Mouse (Mus musculus) forebrain, embryonic 11.5 days (tissue): Measurements from ENCODE around the gene Gpr107. TPM values are rescaled to one million over a fixed set of nuclear protein-coding genes. Genes with fewer than 3 reads are reported as not detected.

Source experiments
- ATAC-seq: fragments of 200-750 bp; cut with Nextera tagmentation; replicated peaks from 2 replicates; pipeline ENCODE4 v1.8.0; 2017; ENCODE audit warnings: moderate TSS enrichment; ENCODE audit not compliant: low FRiP score
- DNase-seq: peaks from one replicate; pipeline ENCODE4 v3.0.0-alpha.2; 2017; ENCODE audit warnings: low spot score
- H3K27ac ChIP-seq: fragments of 300-500 bp; sonication (generic); 2 replicates; pipeline ENCODE4 v1.5.1; 2014; ENCODE audit warnings: low read depth, low read length
- H3K27me3 ChIP-seq: fragments of 300-500 bp; sonication (generic); 2 replicates; pipeline ENCODE4 v1.6.1; 2014; ENCODE audit warnings: mild to moderate bottlenecking, low read length, mixed read lengths; ENCODE audit not compliant: control insufficient read depth, insufficient read depth
- H3K36me3 ChIP-seq: fragments of 300-500 bp; sonication (generic); 2 replicates; pipeline ENCODE4 v1.6.1; 2014; ENCODE audit warnings: mild to moderate bottlenecking, low read length, moderate library complexity, mixed read lengths; ENCODE audit not compliant: control insufficient read depth, insufficient read depth
- H3K4me1 ChIP-seq: fragments of 300-500 bp; sonication (generic); replicated peaks from 2 replicates; pipeline ENCODE4 v1.6.1; 2014; ENCODE audit warnings: low read length, mixed read lengths; ENCODE audit not compliant: control insufficient read depth, insufficient read depth
- H3K4me2 ChIP-seq: fragments of 300-500 bp; sonication (generic); 2 replicates; pipeline ENCODE4 v1.6.1; 2014; ENCODE audit warnings: low read depth, mild to moderate bottlenecking, low read length, moderate library complexity, mixed read lengths; ENCODE audit not compliant: severe bottlenecking
- H3K4me3 ChIP-seq: fragments of 300-500 bp; sonication (generic); 2 replicates; pipeline ENCODE4 v1.5.1; 2014; ENCODE audit warnings: low read depth, low read length
- H3K9ac ChIP-seq: fragments of 300-500 bp; sonication (generic); 2 replicates; pipeline ENCODE4 v1.6.1; 2014; ENCODE audit warnings: low read length
- H3K9me3 ChIP-seq: fragments of 300-500 bp; sonication (generic); 2 replicates; pipeline ENCODE4 v1.6.1; 2016; ENCODE audit warnings: low read length, mixed read lengths; ENCODE audit not compliant: control insufficient read depth
- WGBS: fragments of 180-500 bp; shearing (Covaris S2); extraction: QIAGEN DNeasy Blood & Tissue Kit; methylation state at CpG from one replicate; pipeline ENCODE4 v1.1.7; 2014; 5-methylcytosine and 5-hydroxymethylcytosine counted together
- polyA plus RNA-seq: library from polyadenylated mRNA; unstranded; fragments of >200 nt; fragmentation: Nextera tagmentation; extraction: Ambion mirVana; gene quantifications from 2 replicates; pipeline ENCODE4 v1.2.1, GENCODE M21; 2014

Gene Gpr107
- polyA plus RNA-seq, 1 experiment from 2014 or later = 30.7 TPM

- H3K4me3 ChIP-seq = no peak overlapping the region
- ATAC-seq = no peak
- no peak overlapping the region for H3K27ac ChIP-seq
- no peaks in the 10 kb centered on the region for H3K27me3 ChIP-seq
- H3K9ac ChIP-seq = no peak overlapping the region
- H3K9me3 ChIP-seq = no peaks in the 10 kb centered on the region
- H3K36me3 ChIP-seq = peaks cover 7% of the 10 kb centered on the region; the same call in 1 of the 2 replicates
- WGBS = 91% methylated on average over 3 of the region's 3 CpGs
- DNase-seq = no peak
- H3K4me1 ChIP-seq = no peaks in the 10 kb centered on the region
- H3K4me2 ChIP-seq = no peak overlapping the region
Measured at GRCm38 (mm10) chr2:31189654-31190053, 37.5 kb downstream of the Gpr107 start.

- Histone ChIP-seq H3K36me3 (peaks cover 7% of the 10 kb centered on the region; the same call in 1 of the 2 replicates), H3K9me3 (no peaks in the 10 kb centered on the region), H3K4me1 (no peaks in the 10 kb centered on the region), H3K4me3 (no peak overlapping the region), H3K9ac (no peak overlapping the region), H3K27ac (no peak overlapping the region), H3K4me2 (no peak overlapping the region), H3K27me3 (no peaks in the 10 kb centered on the region)
- DNase-seq = no peak
- no peak for ATAC-seq
- WGBS = 90% methylated on average over 8 of the region's 8 CpGs
Measured at GRCm38 (mm10) chr2:31191765-31192164, 39.6 kb downstream of the Gpr107 start.

- Histone ChIP-seq H3K36me3 (peaks cover 7% of the 10 kb centered on the region; the same call in 1 of the 2 replicates), H3K4me3 (no peak overlapping the region), H3K27ac (no peak overlapping the region), H3K9me3 (no peaks in the 10 kb centered on the region), H3K9ac (no peak overlapping the region), H3K4me1 (no peaks in the 10 kb centered on the region), H3K27me3 (no peaks in the 10 kb centered on the region), H3K4me2 (no peak overlapping the region)
- DNase-seq (no peak), ATAC-seq (no peak)
- 70% methylated on average over 7 of the region's 7 CpGs for WGBS
Measured at GRCm38 (mm10) chr2:31194356-31195021, 42.4 kb downstream of the Gpr107 start.

GRCm38 (mm10) chr2:31198621-31199020, 46.5 kb downstream of the Gpr107 start:
- Histone ChIP-seq H3K27ac (no peak overlapping the region), H3K27me3 (no peaks in the 10 kb centered on the region), H3K36me3 (peaks cover 3% of the 10 kb centered on the region; the same call in 1 of the 2 replicates), H3K9me3 (no peaks in the 10 kb centered on the region), H3K4me2 (no peak overlapping the region), H3K4me1 (no peaks in the 10 kb centered on the region), H3K4me3 (no peak overlapping the region), H3K9ac (no peak overlapping the region)
- ATAC-seq (no peak), DNase-seq (no peak)
- 95% methylated on average over 4 of the region's 4 CpGs for WGBS

GRCm38 (mm10) chr2:31200051-31200450, 47.9 kb downstream of the Gpr107 start:
- WGBS = 95% methylated on average over 2 of the region's 2 CpGs
- Histone ChIP-seq H3K4me1 (no peaks in the 10 kb centered on the region), H3K36me3 (peaks cover 3% of the 10 kb centered on the region; the same call in 1 of the 2 replicates), H3K27me3 (no peaks in the 10 kb centered on the region), H3K27ac (no peak overlapping the region), H3K4me3 (no peak overlapping the region), H3K9me3 (no peaks in the 10 kb centered on the region), H3K9ac (no peak overlapping the region), H3K4me2 (no peak overlapping the region)
- DNase-seq = no peak
- no peak for ATAC-seq

- Histone ChIP-seq H3K9ac (no peak overlapping the region), H3K27ac (no peak overlapping the region), H3K4me1 (no peaks in the 10 kb centered on the region), H3K36me3 (peaks cover 3% of the 10 kb centered on the region; the same call in 1 of the 2 replicates), H3K9me3 (no peaks in the 10 kb centered on the region), H3K4me3 (no peak overlapping the region), H3K27me3 (no peaks in the 10 kb centered on the region), H3K4me2 (no peak overlapping the region)
- DNase-seq (no peak), ATAC-seq (no peak)
- 91% methylated on average over 7 of the region's 7 CpGs for WGBS
Measured at GRCm38 (mm10) chr2:31201851-31202250, 49.7 kb downstream of the Gpr107 start.

- Histone ChIP-seq H3K27me3 (no peaks in the 10 kb centered on the region), H3K4me1 (no peaks in the 10 kb centered on the region), H3K9me3 (no peaks in the 10 kb centered on the region), H3K4me2 (no peak overlapping the region), H3K27ac (no peak overlapping the region), H3K4me3 (no peak overlapping the region), H3K36me3 (no peaks in the 10 kb centered on the region), H3K9ac (no peak overlapping the region)
- ATAC-seq (no peak), DNase-seq (no peak)
- WGBS = 69% methylated on average over 3 of the region's 3 CpGs
Measured at GRCm38 (mm10) chr2:31202357-31202756, 50.2 kb downstream of the Gpr107 start.

GRCm38 (mm10) chr2:31202956-31203355, 50.8 kb downstream of the Gpr107 start:
- Histone ChIP-seq H3K4me2 (no peak overlapping the region), H3K27ac (no peak overlapping the region), H3K36me3 (no peaks in the 10 kb centered on the region), H3K4me1 (no peaks in the 10 kb centered on the region), H3K4me3 (no peak overlapping the region), H3K9me3 (no peaks in the 10 kb centered on the region), H3K9ac (no peak overlapping the region), H3K27me3 (no peaks in the 10 kb centered on the region)
- 87% methylated on average over 4 of the region's 4 CpGs for WGBS
- DNase-seq (no peak), ATAC-seq (no peak)

GRCm38 (mm10) chr2:31204677-31205076, 52.6 kb downstream of the Gpr107 start:
- H3K9ac ChIP-seq = no peak overlapping the region
- no peaks in the 10 kb centered on the region for H3K36me3 ChIP-seq
- no peak overlapping the region for H3K4me3 ChIP-seq
- H3K4me1 ChIP-seq = no peaks in the 10 kb centered on the region
- H3K4me2 ChIP-seq = no peak overlapping the region
- H3K9me3 ChIP-seq = no peaks in the 10 kb centered on the region
- H3K27me3 ChIP-seq = no peaks in the 10 kb centered on the region
- no peak for DNase-seq
- WGBS = 85% methylated on average over 5 of the region's 5 CpGs
- ATAC-seq = no peak
- no peak overlapping the region for H3K27ac ChIP-seq
